Mouse (Mus musculus) kidney, adult 9 months (tissue): Measurements from ENCODE around the gene Tmem37.

Experiments used
- DNase-seq: peaks from one replicate; pipeline ENCODE4 v3.0.0; 2022

Gene Tmem37

DNA sequence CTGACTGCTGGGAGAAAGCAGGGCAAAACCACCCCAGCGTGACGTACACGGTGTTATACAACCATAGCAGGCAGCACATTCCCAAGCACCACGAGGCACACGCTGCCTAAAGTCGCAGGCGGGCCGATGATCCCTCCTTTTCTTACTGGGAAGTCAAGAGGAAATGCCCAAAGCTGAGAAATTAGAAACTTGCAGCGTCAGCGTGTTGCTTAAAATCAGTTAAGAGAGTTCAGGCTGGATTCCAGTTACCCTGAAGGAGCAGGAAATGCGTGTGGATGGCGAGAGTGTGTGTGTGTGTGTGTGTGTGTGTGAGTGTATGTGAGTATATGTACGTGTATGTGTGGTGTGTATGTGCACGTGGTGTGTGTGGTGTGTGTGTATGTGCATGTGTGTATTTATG is 16.8 kb downstream of the Tmem37 start:
- DNase-seq: peak; percentile 82

DNA sequence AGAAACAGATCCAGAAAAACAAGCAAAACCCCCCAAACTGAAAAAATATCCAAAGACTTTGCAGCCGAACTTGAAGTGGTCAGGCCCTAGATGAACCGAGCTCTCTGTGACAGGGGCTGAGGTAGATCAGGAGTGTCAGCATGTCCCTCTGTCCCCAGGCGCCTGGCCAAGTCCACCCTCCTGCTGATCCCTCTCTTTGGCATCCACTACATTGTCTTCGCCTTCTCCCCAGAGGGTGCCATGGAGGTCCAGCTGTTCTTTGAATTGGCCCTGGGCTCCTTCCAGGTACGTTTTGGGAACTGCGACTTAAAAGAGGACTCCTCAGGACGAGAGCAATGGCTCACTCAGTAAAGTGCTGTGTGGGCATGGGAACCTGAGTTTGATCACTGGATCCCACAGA is 17.6 kb downstream of the Tmem37 start:
- DNase-seq: no peak

DNA sequence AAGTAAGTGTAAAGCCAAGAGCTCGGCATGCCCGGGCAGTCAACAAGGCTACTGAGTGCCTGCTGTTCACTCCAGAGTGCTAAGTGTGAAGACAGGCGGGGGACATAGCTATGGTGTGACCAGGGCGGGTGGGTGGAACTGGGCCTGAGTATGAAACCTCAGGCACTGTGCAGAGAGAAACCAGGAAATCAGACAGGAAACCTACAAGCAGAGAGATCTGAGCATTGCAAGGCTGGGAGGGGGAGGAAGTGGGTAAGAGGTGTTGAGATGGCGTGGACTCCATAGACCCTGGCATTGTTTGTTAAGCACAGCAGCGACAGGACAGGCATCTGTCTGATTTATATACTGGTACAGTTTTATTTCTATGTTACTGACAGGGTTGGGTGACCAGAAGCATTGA is 18.4 kb downstream of the Tmem37 start:
- no peak for DNase-seq

DNA sequence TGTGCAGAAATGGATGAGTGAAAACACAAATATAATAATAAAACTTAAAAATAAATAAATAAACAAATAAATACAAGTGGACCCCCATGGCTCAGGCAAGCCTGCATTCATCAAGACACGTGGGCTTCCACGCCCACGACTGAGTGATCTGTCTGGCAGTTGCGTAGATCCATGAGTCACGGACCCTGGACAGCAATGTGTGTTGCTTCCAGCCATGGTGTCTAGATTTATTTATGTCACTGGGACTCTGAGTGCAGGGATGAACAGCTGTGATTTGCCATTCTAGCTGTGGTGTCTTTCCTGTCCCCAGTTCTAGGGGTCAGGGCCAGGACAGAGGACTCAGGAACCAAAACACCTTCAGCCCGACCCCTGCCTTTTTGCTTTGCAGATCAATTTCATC is 18.9 kb downstream of the Tmem37 start:
- no peak for DNase-seq

DNA sequence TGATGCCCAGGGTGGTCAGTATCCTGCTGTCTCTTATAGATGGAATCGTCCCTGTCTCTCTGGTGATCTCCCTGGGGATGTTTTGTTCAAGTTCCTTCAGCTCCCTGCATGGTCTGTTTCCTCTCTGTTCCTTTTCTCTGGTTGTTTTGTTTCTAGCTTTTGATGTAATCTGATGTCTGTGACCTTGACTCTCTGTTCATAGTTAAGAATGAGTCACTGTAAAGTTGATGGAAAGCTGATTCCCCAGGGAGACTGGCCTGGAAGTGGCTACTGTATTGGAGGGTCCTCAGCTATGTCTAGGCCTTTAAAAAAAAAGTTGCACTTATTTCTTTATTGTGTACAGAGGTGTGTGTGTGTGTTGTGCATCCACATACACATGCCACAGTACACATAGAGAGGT is 22.8 kb downstream of the Tmem37 start:
- no peak for DNase-seq

DNA sequence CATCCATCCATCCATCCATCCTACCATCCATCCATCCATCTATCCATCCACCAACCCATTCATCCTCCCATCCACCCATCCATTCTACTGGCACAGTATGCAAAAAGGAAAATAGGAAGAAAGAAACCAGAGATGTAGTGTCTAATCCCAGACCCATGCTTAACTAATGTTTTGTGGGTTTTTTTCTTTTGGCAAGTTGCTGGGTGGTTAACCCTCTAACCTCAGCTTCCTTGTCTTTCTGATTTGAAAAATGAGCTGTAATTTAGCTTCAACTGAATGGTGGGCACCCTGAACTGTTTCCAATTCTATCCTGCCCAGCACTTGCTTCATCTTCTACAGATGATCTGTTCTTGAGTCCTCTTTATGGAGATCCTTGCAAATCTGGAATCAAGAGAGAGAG is 26.5 kb downstream of the Tmem37 start:
- DNase-seq: no peak

DNA sequence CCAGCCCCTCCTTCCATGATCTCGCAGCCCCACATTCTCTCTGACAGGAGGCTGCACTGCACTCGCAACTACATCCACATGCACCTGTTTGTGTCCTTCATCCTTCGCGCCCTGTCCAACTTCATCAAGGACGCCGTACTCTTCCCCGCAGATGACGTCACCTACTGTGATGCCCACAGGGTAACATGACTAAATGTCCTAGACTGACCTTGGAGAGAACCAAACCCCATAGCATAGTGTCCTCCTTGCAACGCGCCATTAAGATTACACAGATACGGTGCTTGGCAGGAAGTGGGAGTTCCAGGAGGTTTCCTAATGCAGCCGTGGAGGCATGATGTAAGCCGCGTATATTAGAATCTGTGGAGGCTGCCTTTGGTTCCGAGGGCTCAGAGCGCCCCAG is 29.3 kb downstream of the Tmem37 start:
- DNase-seq: no peak

DNA sequence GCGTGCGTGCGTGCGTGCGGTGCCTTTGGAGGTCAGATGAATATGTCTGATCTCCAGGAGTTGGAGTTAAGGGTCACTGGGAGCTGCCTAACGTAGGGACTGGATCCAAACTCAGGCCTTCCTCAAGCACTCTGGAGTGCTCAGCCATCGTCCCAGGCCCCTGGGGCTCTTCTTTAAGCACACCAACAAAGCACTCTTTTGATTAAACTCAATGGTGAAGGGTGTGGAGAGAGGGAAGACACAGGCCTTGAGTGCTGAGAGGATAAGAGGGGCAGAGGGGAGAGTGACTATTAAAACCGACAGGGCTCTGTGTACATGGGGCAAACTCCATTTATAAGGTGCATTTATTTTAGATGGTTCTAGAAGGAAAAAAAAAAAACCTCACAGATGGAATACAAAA is 31.5 kb downstream of the Tmem37 start:
- DNase-seq: no peak

DNA sequence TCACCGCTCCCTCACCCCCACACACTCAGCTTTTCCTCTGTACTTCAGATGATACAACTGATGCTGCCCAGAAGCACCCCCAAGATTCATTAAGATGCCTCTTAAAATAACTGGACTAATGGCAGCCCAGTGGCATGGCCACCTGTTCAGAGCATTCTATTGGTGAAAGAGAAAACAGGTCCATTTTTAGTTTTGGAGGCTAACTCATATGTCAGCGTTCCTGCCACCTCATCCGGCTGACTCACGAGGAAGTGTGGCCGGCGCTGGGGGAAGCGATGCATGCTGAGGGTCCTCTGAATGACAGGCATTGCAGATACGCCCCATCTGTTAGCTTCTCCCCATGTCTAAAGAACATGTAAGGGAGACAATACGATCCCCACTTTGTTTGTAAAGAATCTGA is 35.3 kb downstream of the Tmem37 start:
- DNase-seq: no peak

DNA sequence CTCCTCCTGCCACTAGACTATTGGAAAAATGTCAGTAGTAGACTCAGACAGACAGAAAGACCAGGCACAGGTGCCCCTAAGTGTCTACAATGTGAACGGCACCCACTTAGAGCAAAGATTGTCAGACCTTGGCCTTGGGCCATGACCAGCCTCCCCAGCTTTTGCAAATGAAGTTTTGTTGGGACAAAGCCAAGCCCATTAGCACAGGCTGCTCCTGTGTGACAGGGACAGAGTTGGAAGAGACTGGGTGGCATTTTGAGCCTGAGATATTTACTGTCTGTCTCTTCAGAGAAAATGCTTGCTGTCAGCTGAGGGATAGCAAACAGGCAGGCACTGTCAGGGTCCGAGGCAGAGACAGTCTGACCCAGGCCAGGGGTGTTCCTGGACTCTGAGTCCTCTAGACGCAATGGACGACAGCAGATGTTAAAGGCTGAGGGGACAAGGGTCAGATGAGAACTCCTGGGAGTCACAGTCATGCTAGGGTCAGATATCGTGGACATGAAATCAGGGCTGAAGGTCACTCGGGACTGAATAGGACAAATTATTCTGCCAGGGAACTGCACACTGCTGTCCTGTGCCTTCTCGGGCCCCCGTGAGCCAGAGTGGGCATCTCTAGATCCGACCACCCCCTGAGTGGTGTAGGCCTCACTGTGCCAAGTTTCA is 36.7 kb downstream of the Tmem37 start:
- peak; percentile 70 for DNase-seq

DNA sequence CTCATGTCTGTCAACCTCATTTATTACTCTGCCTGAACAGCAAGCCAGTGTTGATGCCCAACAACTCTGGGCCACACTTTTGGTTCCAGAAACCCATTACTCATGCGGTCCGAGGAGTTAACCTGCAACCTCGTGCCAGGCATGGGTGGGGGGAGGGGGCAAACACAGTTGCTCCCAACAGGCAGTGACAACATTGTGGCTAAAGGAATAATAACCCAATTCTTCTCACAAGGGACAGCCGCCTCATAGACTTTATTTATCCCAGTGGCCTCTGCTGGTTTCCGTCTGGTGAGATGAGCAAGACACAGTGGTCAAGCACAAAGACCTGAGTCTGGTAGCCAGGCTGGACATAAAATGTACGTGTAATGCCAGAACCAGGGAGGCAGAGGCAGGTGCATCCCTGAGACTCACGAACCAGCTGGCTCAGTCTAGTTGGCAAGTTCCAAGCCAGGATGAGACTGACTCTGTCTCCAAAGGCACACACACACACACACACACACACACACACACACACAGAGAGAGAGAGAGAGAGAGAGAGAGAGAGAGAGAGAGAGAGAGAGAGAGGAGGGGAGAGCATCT is 38.3 kb downstream of the Tmem37 start:
- DNase-seq: no peak

DNA sequence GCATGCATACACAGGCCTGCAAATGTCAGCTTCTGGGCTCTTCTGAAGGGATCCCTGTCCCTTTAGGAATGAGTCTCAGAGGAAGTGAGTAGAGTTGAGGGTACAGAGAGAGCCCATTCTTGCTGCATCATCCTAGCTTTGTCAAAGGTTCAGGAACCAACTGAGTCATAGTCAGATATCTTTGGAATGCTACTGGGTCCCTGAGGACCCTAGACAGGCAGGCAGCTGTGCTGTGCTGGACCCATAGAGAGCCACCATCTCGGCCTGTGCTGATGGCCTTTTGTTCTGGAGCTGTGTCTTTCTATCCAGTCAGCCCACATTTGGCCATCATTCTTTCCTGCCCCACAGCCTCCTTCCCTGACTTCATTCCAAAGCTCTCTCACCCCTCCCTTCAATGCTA is 39.1 kb downstream of the Tmem37 start:
- DNase-seq: no peak

DNA sequence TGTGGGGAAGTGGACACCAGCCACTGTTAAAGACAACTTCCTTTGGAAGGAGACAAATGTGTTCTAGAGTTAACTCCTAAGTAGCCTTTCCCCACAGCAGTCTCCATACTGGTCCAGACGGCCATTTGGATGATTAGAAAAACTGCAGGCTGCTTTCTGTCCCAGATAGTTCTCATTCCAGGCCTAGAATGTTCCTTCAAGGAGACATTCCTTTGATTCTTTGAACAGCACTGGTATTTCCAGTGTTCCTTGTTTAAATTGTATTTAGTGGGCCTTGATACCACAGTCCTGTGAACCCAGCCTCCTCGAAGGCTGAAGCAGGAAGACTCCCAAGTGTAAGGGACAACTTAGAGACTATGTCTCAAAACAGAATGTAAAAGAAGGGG is 40.4 kb downstream of the Tmem37 start:
- DNase-seq: no peak

DNA sequence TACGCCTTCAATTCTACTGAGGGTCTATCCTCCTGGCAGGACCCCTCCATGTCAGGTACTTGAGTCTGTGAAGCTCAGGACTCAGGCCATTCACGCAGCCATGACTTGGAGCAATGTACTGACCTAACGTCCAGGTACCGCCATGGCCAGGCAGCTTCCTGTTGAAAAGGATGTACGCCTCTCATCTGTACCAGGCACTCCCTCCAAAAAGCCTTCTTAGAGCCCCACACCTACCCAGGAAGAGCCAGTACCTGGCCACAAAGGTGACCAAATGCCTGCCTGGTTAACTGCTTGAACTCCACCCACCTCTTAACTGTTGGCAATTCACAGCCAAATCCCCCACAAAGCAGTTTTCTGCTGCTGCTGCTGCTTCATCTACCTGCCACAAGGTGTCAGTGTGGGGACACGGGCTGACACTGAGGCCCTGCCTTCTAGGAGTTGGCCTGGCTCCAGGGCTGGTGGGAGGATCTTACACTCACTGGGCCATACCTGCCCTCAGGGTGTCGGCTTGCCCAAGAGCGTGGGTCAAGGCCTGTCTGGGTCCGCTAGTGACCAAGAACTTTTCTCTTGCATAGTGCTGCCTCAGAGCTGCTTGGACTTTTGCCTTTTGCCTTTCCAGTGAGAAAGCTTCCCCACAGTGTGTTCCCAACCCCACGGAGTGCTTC is 40.9 kb downstream of the Tmem37 start:
- DNase-seq: peak; percentile 95

DNA sequence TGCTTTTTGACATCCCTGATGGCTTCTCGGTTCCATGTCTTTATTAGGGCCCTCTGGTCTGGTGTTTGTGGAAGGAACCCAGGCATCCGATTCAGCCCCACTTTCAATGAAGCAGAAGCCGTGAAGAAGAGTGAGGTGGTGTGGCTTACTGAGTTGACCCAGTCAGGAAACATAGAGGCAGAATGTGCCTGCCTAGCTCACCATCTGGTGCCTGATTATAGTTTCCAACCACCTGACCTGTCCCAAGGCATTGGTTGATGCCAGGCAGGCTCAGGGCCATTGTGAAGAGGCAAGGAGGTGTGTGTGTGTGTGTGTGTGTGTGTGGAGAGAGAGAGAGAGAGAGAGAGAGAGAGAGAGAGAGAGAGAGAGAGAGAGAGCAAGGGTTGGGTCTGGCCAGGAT is 43.4 kb downstream of the Tmem37 start:
- DNase-seq: no peak

DNA sequence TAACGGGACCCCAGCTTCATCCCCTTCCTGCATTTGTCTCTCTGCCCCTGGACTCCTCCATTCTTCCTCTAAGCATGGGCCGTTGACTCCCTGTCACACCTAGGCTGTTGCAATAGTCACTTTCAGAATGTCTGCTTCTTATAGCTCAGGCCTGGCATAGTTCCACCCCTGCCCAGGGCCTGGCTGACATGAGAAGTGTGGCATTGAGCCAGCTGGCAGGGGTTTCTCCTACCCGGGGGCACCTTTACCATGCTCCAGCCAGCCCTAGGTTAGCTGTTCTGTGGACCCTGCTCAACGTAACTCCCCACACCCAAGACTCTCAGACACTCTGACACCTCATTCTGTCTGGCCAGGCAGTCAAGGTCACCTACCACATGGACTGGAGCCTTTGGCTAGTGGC is 46.2 kb downstream of the Tmem37 start:
- peak; percentile 65 for DNase-seq

DNA sequence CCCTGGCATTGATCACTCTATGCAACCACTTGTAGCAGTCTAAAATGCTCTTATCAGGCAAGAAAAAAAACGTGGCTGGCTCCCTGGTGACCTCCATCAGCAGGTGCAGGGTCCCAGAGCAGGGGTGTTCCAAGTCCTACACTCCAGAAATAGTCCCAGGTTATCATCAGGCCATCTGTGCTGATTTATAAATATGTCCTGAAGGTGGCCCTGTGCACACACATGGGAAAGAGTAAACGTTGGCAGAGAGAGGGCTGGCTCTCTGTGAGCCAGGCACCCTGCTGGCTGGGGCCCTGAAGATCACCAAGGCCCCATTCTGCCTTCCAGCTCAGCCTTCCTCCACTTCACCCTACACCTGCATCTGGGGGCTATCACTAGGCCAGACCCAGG is 48.8 kb downstream of the Tmem37 start:
- peak; percentile 36 for DNase-seq

DNA sequence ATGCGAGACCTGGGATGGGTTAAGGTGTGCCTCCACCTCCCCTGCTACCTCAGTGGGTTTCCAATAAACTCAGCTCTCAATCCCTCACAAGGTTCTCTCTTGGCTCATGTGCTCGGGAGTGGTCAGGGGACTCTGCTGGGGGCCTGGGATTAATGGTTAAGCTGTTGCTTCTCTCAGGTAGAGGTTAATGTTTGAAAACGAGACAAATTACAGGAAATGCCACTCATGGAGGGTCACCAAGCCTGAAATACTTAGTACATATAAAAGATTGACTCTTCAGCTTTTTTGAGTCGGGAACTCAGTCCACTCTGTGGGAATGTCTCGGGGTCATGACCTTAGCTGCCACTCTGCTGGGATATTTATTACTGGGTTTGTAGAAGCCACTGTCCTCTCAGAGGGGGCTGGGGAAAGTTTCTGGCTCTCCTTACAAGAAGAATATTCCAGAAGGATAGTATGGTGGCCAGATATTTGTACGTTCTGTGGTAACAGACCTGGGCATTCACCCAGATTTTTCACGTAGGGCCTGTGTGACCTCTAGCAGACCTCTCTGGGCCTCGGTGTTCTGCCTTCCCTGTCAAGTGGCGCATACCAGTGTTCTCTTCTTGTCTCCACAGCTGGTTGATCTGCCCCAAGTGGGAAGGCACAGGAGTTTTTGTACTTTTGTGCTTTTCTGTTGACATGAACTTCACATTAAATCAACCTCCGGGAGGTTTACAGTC is 49.4 kb downstream of the Tmem37 start:
- DNase-seq: peak; percentile 93

DNA sequence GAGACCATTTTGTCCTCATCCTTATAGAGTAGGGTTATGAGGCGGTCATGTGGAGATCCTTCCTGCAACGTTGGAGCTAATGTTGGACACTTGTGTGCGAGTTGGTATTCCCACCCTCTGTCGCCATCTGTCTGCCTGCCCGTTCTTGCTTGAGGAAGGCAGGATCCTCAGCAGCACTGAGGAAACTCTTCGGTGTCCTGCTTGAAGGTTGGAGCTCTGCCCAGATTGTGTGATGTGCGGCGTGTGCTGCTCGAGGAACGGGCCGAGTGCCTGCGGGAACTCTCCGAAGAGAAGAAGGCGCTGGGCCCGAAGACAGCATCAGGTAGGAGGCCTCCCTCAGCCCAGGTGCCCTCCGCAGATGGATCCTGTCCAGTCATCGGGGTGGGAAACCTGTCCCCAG is 51.9 kb downstream of the Tmem37 start:
- DNase-seq: no peak

DNA sequence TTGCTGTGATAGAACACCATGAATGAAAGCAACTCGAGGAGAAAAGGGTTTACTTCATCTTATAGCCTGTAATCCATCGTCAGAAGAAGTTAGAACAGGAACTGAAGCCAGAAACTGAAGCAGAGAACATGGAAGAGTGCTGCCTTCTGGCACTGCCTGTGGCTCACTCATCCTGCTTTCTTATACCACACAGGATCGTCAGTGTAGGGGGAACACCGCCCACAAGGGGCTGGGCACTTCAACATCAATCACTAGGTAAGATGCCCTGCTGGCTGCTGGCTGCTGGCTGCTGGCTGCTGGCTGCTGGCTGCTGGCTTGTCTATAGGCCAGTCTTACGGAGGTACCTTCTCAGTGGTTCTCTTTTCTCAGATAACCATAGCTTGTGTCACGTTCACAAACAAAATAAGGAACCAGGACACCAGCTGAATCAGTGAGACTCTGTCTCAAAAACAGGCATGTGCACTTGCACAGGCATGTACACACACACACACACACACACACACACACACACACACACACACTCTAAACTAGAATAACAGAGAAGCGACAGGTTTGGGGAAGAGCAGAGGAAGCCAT is 53.5 kb downstream of the Tmem37 start:
- DNase-seq: no peak

DNA sequence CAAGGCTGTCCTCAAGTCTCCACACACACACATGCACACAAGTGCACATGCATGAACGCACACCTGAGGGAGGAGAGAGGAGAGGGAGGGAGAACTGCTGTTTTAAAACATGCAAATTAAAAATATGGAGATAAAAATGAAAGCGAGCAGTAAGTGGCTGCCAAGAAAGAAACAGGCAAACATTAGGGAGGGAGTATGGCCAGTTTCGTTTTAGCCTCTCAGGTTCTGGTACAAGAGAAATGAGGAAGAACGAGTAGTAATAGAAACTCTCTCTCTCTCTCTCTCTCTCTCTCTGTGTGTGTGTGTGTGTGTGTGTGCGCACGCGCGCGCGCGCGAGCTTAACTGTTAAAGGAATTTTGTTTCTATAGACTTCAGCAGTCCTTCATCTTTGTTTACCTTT is 54.4 kb downstream of the Tmem37 start:
- no peak for DNase-seq

DNA sequence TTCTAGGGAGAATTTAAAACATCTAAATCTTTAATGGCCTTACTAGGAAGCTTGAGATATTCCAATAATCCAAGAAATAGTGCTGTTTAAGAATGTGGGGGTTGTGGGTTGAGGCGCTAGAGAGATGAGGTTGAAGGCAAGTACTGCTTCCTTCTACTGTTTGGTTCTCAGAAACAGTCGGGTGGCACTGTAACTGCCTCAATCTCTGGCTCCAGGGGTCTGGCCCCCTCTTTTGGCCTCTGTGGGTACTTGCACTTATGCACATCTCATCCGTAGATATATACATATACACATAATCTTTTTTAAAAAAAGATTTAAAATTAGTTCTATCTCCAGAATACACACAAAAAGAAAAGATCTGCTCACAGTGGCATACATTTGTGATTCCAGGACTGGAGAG is 55.0 kb downstream of the Tmem37 start:
- DNase-seq: no peak
